Mouse (Mus musculus): ENCODE measurements around the gene Aurkb. TPM values are rescaled to one million over a fixed set of nuclear protein-coding genes. Genes with fewer than 3 reads are reported as not detected.

The Aurkb gene
- polyA plus RNA-seq, 1 experiment from 2014 or later, result 120 TPM

- Histone ChIP-seq H3K27ac (ENCODE audit: low read length) (peak overlapping the region; percentile 96), H3K4me1 (ENCODE audit: control insufficient read depth, insufficient read depth, low read length) (peaks cover 41% of the 10 kb centered on the region)
- 2% methylated on average over 27 of the region's 27 CpGs for WGBS
Measured at GRCm38 (mm10) chr11:69095511-69096231, 50.2 kb downstream of the Aurkb start.

GRCm38 (mm10) chr11:69096360-69096986, 51.0 kb downstream of the Aurkb start:
- peaks cover 41% of the 10 kb centered on the region for H3K4me1 ChIP-seq (ENCODE audit: control insufficient read depth, insufficient read depth, low read length)
- peak overlapping the region; percentile 96 for H3K4me2 ChIP-seq (ENCODE audit: low read depth, low read length)
- H3K9ac ChIP-seq (ENCODE audit: low read length), result peak overlapping the region; percentile 76
- peak overlapping the region; percentile 96 for H3K27ac ChIP-seq (ENCODE audit: low read length)
- H3K4me3 ChIP-seq (replicated peaks; ENCODE audit: low read length), result peak overlapping the region; percentile 57
- ATAC-seq (ENCODE audit: insufficient read depth, low FRiP score), result no peak
- no peaks in the 10 kb centered on the region for H3K9me3 ChIP-seq (replicated peaks; ENCODE audit: control insufficient read depth, low read length)
- H3K27me3 ChIP-seq (ENCODE audit: control insufficient read depth, insufficient read depth, low read length), result no peaks in the 10 kb centered on the region
- WGBS, result 6% methylated on average over 9 of the region's 9 CpGs
- peaks cover 10% of the 10 kb centered on the region; the same call in 1 of the 2 replicates for H3K36me3 ChIP-seq (ENCODE audit: control insufficient read depth, insufficient read depth, low read length)

More at GRCm38 (mm10) chr11:69095511-69096231, 50.2 kb downstream of the Aurkb start:
- peak overlapping the region; percentile 96 for H3K4me2 ChIP-seq (ENCODE audit: low read depth, low read length)
- H3K9ac ChIP-seq (ENCODE audit: low read length), result peak overlapping the region; percentile 76
- H3K27me3 ChIP-seq (ENCODE audit: control insufficient read depth, insufficient read depth, low read length), result no peaks in the 10 kb centered on the region
- H3K4me3 ChIP-seq (replicated peaks; ENCODE audit: low read length), result peak overlapping the region; percentile 57
- peaks cover 4% of the 10 kb centered on the region; the same call in 1 of the 2 replicates for H3K36me3 ChIP-seq (ENCODE audit: control insufficient read depth, insufficient read depth, low read length)
- ATAC-seq (ENCODE audit: insufficient read depth, low FRiP score), result no peak
- H3K9me3 ChIP-seq (replicated peaks; ENCODE audit: control insufficient read depth, low read length), result no peaks in the 10 kb centered on the region

- 2% methylated on average over 29 of the region's 29 CpGs for WGBS
- H3K4me1 ChIP-seq (ENCODE audit: control insufficient read depth, insufficient read depth, low read length), result peaks cover 41% of the 10 kb centered on the region
Measured at GRCm38 (mm10) chr11:69096987-69097900, 51.8 kb downstream of the Aurkb start.

GRCm38 (mm10) chr11:69098039-69098761, 52.8 kb downstream of the Aurkb start:
- Histone ChIP-seq H3K27me3 (ENCODE audit: control insufficient read depth, insufficient read depth, low read length) (no peaks in the 10 kb centered on the region), H3K9ac (ENCODE audit: low read length) (peak overlapping the region; percentile 70), H3K27ac (ENCODE audit: low read length) (peak overlapping the region; percentile 96), H3K9me3 (replicated peaks; ENCODE audit: control insufficient read depth, low read length) (no peaks in the 10 kb centered on the region), H3K36me3 (ENCODE audit: control insufficient read depth, insufficient read depth, low read length) (peaks cover 14% of the 10 kb centered on the region; the same call in 1 of the 2 replicates), H3K4me2 (ENCODE audit: low read depth, low read length) (peak overlapping the region; percentile 96), H3K4me1 (ENCODE audit: control insufficient read depth, insufficient read depth, low read length) (peaks cover 38% of the 10 kb centered on the region), H3K4me3 (replicated peaks; ENCODE audit: low read length) (peak overlapping the region; percentile 57)
- no peak for ATAC-seq (ENCODE audit: insufficient read depth, low FRiP score)
- 21% methylated on average over 8 of the region's 8 CpGs for WGBS

More at GRCm38 (mm10) chr11:69096987-69097900, 51.8 kb downstream of the Aurkb start:
- H3K4me3 ChIP-seq (replicated peaks; ENCODE audit: low read length), result peak overlapping the region; percentile 57
- peak overlapping the region; percentile 76 for H3K9ac ChIP-seq (ENCODE audit: low read length)
- no peaks in the 10 kb centered on the region for H3K27me3 ChIP-seq (ENCODE audit: control insufficient read depth, insufficient read depth, low read length)
- peak overlapping the region; percentile 96 for H3K27ac ChIP-seq (ENCODE audit: low read length)
- peak overlapping the region; percentile 96 for H3K4me2 ChIP-seq (ENCODE audit: low read depth, low read length)
- no peaks in the 10 kb centered on the region for H3K9me3 ChIP-seq (replicated peaks; ENCODE audit: control insufficient read depth, low read length)
- peak; percentile 65 for ATAC-seq (ENCODE audit: insufficient read depth, low FRiP score)
- peaks cover 17% of the 10 kb centered on the region; the same call in 1 of the 2 replicates for H3K36me3 ChIP-seq (ENCODE audit: control insufficient read depth, insufficient read depth, low read length)

GRCm38 (mm10) chr11:69098762-69099091, 53.3 kb downstream of the Aurkb start:
- H3K4me3 ChIP-seq (replicated peaks; ENCODE audit: low read length), result peak overlapping the region; percentile 57

GRCm38 (mm10) chr11:69099177-69099914, 53.9 kb downstream of the Aurkb start:
- peak overlapping the region; percentile 57 for H3K4me3 ChIP-seq (replicated peaks; ENCODE audit: low read length)
- H3K27ac ChIP-seq (ENCODE audit: low read length), result peak overlapping the region; percentile 96
- peaks cover 24% of the 10 kb centered on the region; the same call in 1 of the 2 replicates for H3K36me3 ChIP-seq (ENCODE audit: control insufficient read depth, insufficient read depth, low read length)
- H3K9ac ChIP-seq (ENCODE audit: low read length), result peak overlapping the region; percentile 81
- H3K9me3 ChIP-seq (replicated peaks; ENCODE audit: control insufficient read depth, low read length), result no peaks in the 10 kb centered on the region
- WGBS, result under 1% methylated on average over 22 of the region's 22 CpGs
- H3K27me3 ChIP-seq (ENCODE audit: control insufficient read depth, insufficient read depth, low read length), result no peaks in the 10 kb centered on the region
- H3K4me2 ChIP-seq (ENCODE audit: low read depth, low read length), result peak overlapping the region; percentile 96
- ATAC-seq (ENCODE audit: insufficient read depth, low FRiP score), result no peak
- peaks cover 36% of the 10 kb centered on the region for H3K4me1 ChIP-seq (ENCODE audit: control insufficient read depth, insufficient read depth, low read length)

More at GRCm38 (mm10) chr11:69098762-69099091, 53.3 kb downstream of the Aurkb start:
- peaks cover 19% of the 10 kb centered on the region; the same call in 1 of the 2 replicates for H3K36me3 ChIP-seq (ENCODE audit: control insufficient read depth, insufficient read depth, low read length)
- no peaks in the 10 kb centered on the region for H3K9me3 ChIP-seq (replicated peaks; ENCODE audit: control insufficient read depth, low read length)
- no peaks in the 10 kb centered on the region for H3K27me3 ChIP-seq (ENCODE audit: control insufficient read depth, insufficient read depth, low read length)
- peak overlapping the region; percentile 96 for H3K4me2 ChIP-seq (ENCODE audit: low read depth, low read length)
- H3K9ac ChIP-seq (ENCODE audit: low read length), result peak overlapping the region; percentile 81
- peaks cover 38% of the 10 kb centered on the region for H3K4me1 ChIP-seq (ENCODE audit: control insufficient read depth, insufficient read depth, low read length)
- WGBS, result under 1% methylated on average over 19 of the region's 19 CpGs
- ATAC-seq (ENCODE audit: insufficient read depth, low FRiP score), result peak; percentile 15
- H3K27ac ChIP-seq (ENCODE audit: low read length), result peak overlapping the region; percentile 96

- H3K4me3 ChIP-seq (replicated peaks; ENCODE audit: low read length), result peak overlapping the region; percentile 57
- no peaks in the 10 kb centered on the region for H3K27me3 ChIP-seq (ENCODE audit: control insufficient read depth, insufficient read depth, low read length)
- H3K36me3 ChIP-seq (ENCODE audit: control insufficient read depth, insufficient read depth, low read length), result peaks cover 30% of the 10 kb centered on the region
- peak; percentile 9; the same call in 1 of the 2 replicates for ATAC-seq (ENCODE audit: insufficient read depth, low FRiP score)
- H3K27ac ChIP-seq (ENCODE audit: low read length), result peak overlapping the region; percentile 96
- H3K4me1 ChIP-seq (ENCODE audit: control insufficient read depth, insufficient read depth, low read length), result peaks cover 34% of the 10 kb centered on the region
- no peaks in the 10 kb centered on the region for H3K9me3 ChIP-seq (replicated peaks; ENCODE audit: control insufficient read depth, low read length)
- H3K9ac ChIP-seq (ENCODE audit: low read length), result peak overlapping the region; percentile 81
- under 1% methylated on average over 23 of the region's 23 CpGs for WGBS
- peak overlapping the region; percentile 96 for H3K4me2 ChIP-seq (ENCODE audit: low read depth, low read length)
Measured at GRCm38 (mm10) chr11:69099915-69100345, 54.5 kb downstream of the Aurkb start.
